Mouse (Mus musculus) neural tube, embryonic 11.5 days (tissue): Measurements from ENCODE around the gene Nxn. TPM values are rescaled to one million over a fixed set of nuclear protein-coding genes. Genes with fewer than 3 reads are reported as not detected.

Source experiments
- ATAC-seq: fragments of 200-750 bp; cut with Nextera tagmentation; 2 replicates; pipeline ENCODE4 v1.8.0; 2017; ENCODE audit warnings: moderate number of reproducible peaks, mild to moderate bottlenecking, moderate TSS enrichment, moderate library complexity; ENCODE audit not compliant: insufficient read depth, low FRiP score, low TSS enrichment
- DNase-seq: peaks from one replicate; pipeline ENCODE4 v3.0.0-alpha.2; 2015; ENCODE audit warnings: low spot score
- H3K27ac ChIP-seq: fragments of 300-500 bp; sonication (generic); 2 replicates; pipeline ENCODE4 v1.5.1; 2014; ENCODE audit warnings: low read depth, mild to moderate bottlenecking, low read length
- H3K27me3 ChIP-seq: fragments of 300-500 bp; sonication (generic); 2 replicates; pipeline ENCODE4 v1.6.1; 2014; ENCODE audit warnings: mild to moderate bottlenecking, low read length, mixed read lengths; ENCODE audit not compliant: control insufficient read depth, insufficient read depth
- H3K36me3 ChIP-seq: fragments of 300-500 bp; sonication (generic); 2 replicates; pipeline ENCODE4 v1.6.1; 2014; ENCODE audit warnings: mild to moderate bottlenecking, low read length, moderate library complexity, mixed read lengths; ENCODE audit not compliant: control insufficient read depth, insufficient read depth
- H3K4me1 ChIP-seq: fragments of 300-500 bp; sonication (generic); 2 replicates; pipeline ENCODE4 v1.6.1; 2014; ENCODE audit warnings: low read length, mixed read lengths; ENCODE audit not compliant: control insufficient read depth, insufficient read depth
- H3K4me2 ChIP-seq: fragments of 300-500 bp; sonication (generic); 2 replicates; pipeline ENCODE4 v1.6.1; 2014; ENCODE audit warnings: low read depth, mild to moderate bottlenecking, moderate library complexity
- H3K4me3 ChIP-seq: fragments of 300-500 bp; sonication (generic); 2 replicates; pipeline ENCODE4 v1.5.1; 2014; ENCODE audit warnings: low read depth, low read length
- H3K9ac ChIP-seq: fragments of 300-500 bp; sonication (generic); 2 replicates; pipeline ENCODE4 v1.6.1; 2014; ENCODE audit warnings: mild to moderate bottlenecking, low read length
- H3K9me3 ChIP-seq: fragments of 300-500 bp; sonication (generic); 2 replicates; pipeline ENCODE4 v1.6.1; 2016; ENCODE audit warnings: low read length; ENCODE audit not compliant: control insufficient read depth
- WGBS: fragments of 180-500 bp; shearing (Covaris S2); extraction: QIAGEN DNeasy Blood & Tissue Kit; methylation state at CpG from one replicate; pipeline ENCODE4 v1.1.7; 2014; 5-methylcytosine and 5-hydroxymethylcytosine counted together
- polyA plus RNA-seq: library from polyadenylated mRNA; unstranded; fragments of >200 nt; fragmentation: Nextera tagmentation; extraction: Ambion mirVana; gene quantifications from 2 replicates; pipeline ENCODE4 v1.2.1, GENCODE M21; 2014

The Nxn gene
- polyA plus RNA-seq, 1 experiment from 2014 or later, result 57.7 TPM

DNA sequence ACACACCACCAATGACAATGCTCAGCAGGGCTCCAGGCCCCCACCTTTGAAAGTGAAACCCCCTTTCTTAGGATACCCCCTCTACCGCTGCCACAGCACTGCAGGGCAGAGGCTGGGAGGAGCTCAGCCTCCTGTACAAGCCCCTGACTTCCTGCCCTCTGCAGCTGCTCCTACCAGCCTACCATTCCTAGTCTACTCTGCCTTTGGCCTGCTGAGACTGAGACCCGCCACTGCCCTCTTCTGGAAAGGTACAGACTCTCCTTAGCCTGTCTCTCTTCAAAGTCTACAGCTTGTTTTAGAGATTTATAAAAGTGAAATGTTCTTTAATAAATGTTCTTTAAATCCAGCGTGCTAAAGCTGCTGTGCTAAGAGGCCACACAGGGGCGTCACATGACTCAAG, 30.1 kb upstream of the Nxn start:
- Histone ChIP-seq H3K4me1 (0 out of 2 replicates have a peak, but pooled peaks cover 3% of the 10 kb centered on the region), H3K27ac (no peak overlapping the region), H3K9me3 (no peaks in the 10 kb centered on the region), H3K36me3 (peaks cover 1% of the 10 kb centered on the region), H3K4me2 (no peak overlapping the region), H3K9ac (no peak overlapping the region), H3K4me3 (no peak overlapping the region), H3K27me3 (no peaks in the 10 kb centered on the region)
- ATAC-seq, result no peak
- DNase-seq, result no peak
- WGBS, result 59% methylated on average over 4 of the region's 4 CpGs

- Histone ChIP-seq H3K27ac (no peak overlapping the region), H3K9ac (no peak overlapping the region), H3K4me1 (0 out of 2 replicates have a peak, but pooled peaks cover 3% of the 10 kb centered on the region), H3K36me3 (peaks cover 3% of the 10 kb centered on the region), H3K27me3 (no peaks in the 10 kb centered on the region), H3K4me3 (no peak overlapping the region), H3K4me2 (no peak overlapping the region), H3K9me3 (no peaks in the 10 kb centered on the region)
- ATAC-seq, result no peak
- 79% methylated on average over 3 of the region's 3 CpGs for WGBS
- no peak for DNase-seq
Measured at GRCm38 (mm10) chr11:76427781-76428180, 28.8 kb upstream of the Nxn start.

- ATAC-seq (no peak), DNase-seq (no peak)
- WGBS, result 90% methylated on average over 6 of the region's 6 CpGs
- 0 out of 2 replicates have a peak, but pooled peaks cover 3% of the 10 kb centered on the region for H3K4me1 ChIP-seq
- H3K9ac ChIP-seq, result no peak overlapping the region
- H3K36me3 ChIP-seq, result peaks cover 5% of the 10 kb centered on the region
- no peak overlapping the region for H3K4me3 ChIP-seq
- H3K27me3 ChIP-seq, result no peaks in the 10 kb centered on the region
- H3K27ac ChIP-seq, result no peak overlapping the region
- H3K4me2 ChIP-seq, result no peak overlapping the region
- H3K9me3 ChIP-seq, result no peaks in the 10 kb centered on the region
Measured at GRCm38 (mm10) chr11:76425749-76426148, 26.8 kb upstream of the Nxn start.

DNA sequence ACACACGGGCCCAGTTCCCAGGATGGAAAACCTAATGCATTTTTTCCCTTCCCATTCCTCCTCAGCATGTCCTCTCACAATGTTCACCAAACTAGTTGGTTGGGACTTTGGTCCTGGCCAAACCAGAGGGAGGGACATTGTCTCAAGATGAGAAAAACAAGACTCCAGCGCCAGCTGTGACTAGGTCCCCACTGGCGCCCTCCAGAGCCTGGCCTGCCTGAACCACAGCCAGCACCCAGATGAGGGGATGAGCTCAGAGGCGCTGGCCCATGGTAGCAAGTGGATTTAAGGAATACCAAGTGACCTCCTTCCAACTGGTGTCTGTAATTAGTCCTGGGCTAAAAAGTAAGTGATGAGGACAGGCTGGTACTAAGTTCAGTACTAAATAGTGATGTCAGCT, 22.0 kb upstream of the Nxn start:
- H3K9me3 ChIP-seq, result no peaks in the 10 kb centered on the region
- ATAC-seq (no peak), DNase-seq (no peak)
- H3K27me3 ChIP-seq, result no peaks in the 10 kb centered on the region
- no peak overlapping the region for H3K4me2 ChIP-seq
- H3K27ac ChIP-seq, result no peak overlapping the region
- H3K36me3 ChIP-seq, result peaks cover 8% of the 10 kb centered on the region
- 79% methylated on average over 4 of the region's 4 CpGs for WGBS
- H3K9ac ChIP-seq, result no peak overlapping the region
- no peak overlapping the region for H3K4me3 ChIP-seq
- H3K4me1 ChIP-seq, result no peaks in the 10 kb centered on the region

DNA sequence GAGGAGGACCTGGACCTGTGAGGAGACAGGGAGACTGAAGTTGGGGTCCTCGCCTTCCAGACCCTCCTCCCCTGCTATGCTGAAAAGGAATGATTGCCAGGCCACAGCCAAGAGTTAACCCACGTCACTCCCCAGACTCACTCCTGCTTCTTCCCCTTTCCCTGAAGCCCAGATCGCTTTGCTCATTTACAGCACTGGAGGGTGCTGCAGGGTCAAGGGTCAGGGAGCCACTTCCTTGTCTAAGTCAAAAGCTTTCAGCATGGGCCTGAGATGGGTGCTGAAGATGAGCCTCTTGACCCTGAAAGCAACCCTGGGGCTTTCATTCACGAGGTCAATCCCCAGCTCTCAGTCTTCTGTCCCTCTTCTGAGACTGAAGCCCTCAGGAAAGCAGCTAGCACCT, 20.2 kb upstream of the Nxn start:
- H3K27ac ChIP-seq, result no peak overlapping the region
- H3K4me3 ChIP-seq, result no peak overlapping the region
- ATAC-seq (no peak), DNase-seq (no peak)
- 72% methylated on average over 4 of the region's 4 CpGs for WGBS
- no peak overlapping the region for H3K9ac ChIP-seq
- H3K9me3 ChIP-seq, result no peaks in the 10 kb centered on the region
- peaks cover 12% of the 10 kb centered on the region for H3K36me3 ChIP-seq
- H3K4me1 ChIP-seq, result no peaks in the 10 kb centered on the region
- H3K27me3 ChIP-seq, result no peaks in the 10 kb centered on the region
- no peak overlapping the region for H3K4me2 ChIP-seq

DNA sequence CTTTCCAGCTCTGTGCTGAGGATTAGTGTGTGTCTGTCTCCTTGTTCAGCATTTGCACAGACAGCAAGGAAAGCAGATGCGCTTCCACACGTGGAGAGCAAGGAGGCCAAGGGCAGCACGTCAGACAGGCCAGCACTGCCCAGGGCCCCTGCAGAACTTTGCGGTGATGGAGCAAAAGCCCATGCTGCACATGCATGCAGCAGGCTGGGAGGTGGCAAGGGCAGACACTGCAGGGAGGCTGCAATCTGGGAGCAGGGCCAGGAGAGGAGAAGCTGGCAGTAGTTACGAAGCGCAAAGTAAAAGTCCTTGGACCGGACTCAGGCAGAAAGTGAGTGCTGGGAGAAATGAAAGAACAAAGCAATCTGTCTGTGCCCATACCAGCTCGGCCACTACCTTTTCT, 19.5 kb upstream of the Nxn start:
- no peak overlapping the region for H3K27ac ChIP-seq
- H3K4me2 ChIP-seq, result no peak overlapping the region
- WGBS, result 86% methylated on average over 8 of the region's 8 CpGs
- no peaks in the 10 kb centered on the region for H3K4me1 ChIP-seq
- no peak for DNase-seq
- no peak overlapping the region for H3K4me3 ChIP-seq
- no peaks in the 10 kb centered on the region for H3K27me3 ChIP-seq
- no peaks in the 10 kb centered on the region for H3K9me3 ChIP-seq
- H3K9ac ChIP-seq, result no peak overlapping the region
- no peak for ATAC-seq
- H3K36me3 ChIP-seq, result peaks cover 9% of the 10 kb centered on the region

DNA sequence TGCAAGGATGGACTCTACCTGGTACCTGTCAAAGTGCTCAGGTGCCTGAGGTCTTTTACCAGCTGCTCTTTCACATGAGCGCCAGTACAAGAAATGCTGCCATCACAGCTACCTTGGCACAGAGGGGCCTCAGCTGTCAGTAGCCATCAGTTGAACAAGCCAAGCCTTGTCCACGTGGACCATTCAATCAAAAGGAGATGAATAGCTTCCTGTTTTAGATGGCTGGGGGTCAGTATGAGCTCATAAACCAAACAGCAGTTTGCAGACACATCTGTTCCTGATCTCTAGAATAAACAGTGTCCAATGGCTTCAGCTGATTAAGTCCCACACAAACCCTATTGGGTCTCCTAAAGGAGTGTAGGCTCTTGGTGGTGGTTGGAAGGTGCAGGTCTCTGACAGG, 17.0 kb upstream of the Nxn start:
- no peak overlapping the region for H3K27ac ChIP-seq
- H3K4me1 ChIP-seq, result no peaks in the 10 kb centered on the region
- WGBS, result 63% methylated on average over 2 of the region's 2 CpGs
- H3K9ac ChIP-seq, result no peak overlapping the region
- no peak overlapping the region for H3K4me3 ChIP-seq
- no peak for ATAC-seq
- no peaks in the 10 kb centered on the region for H3K9me3 ChIP-seq
- H3K36me3 ChIP-seq, result peaks cover 7% of the 10 kb centered on the region
- no peaks in the 10 kb centered on the region for H3K27me3 ChIP-seq
- no peak for DNase-seq
- H3K4me2 ChIP-seq, result no peak overlapping the region

DNA sequence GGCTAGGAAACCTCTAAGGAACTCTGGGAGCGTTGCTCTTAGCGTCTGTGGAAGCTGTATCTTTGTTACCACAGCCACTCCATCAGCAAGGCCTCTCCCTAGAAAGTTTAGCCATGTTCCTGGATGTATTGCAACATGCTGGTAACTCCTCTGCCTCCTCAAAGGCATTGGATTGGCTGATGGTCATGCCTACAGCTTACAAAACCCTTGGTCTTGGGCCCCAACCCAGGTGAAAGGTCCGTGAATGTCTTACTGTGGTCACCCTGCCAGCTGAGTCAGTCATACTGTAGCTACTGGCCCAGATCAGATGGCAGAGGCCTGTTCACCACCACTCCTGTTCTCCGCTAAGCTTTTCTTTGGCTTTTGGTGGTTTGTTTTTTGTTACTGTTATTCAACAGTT, 16.1 kb upstream of the Nxn start:
- no peak overlapping the region for H3K27ac ChIP-seq
- H3K4me3 ChIP-seq, result no peak overlapping the region
- peaks cover 7% of the 10 kb centered on the region for H3K36me3 ChIP-seq
- ATAC-seq, result no peak
- no peaks in the 10 kb centered on the region for H3K4me1 ChIP-seq
- DNase-seq, result no peak
- H3K9ac ChIP-seq, result no peak overlapping the region
- no peaks in the 10 kb centered on the region for H3K27me3 ChIP-seq
- H3K9me3 ChIP-seq, result no peaks in the 10 kb centered on the region
- 92% methylated on average over 4 of the region's 4 CpGs for WGBS
- no peak overlapping the region for H3K4me2 ChIP-seq

GRCm38 (mm10) chr11:76413202-76413601, 14.3 kb upstream of the Nxn start:
- no peak for DNase-seq
- Histone ChIP-seq H3K4me3 (no peak overlapping the region), H3K9ac (no peak overlapping the region), H3K27me3 (no peaks in the 10 kb centered on the region), H3K4me2 (no peak overlapping the region), H3K4me1 (no peaks in the 10 kb centered on the region), H3K27ac (no peak overlapping the region), H3K36me3 (peaks cover 7% of the 10 kb centered on the region), H3K9me3 (no peaks in the 10 kb centered on the region)
- no peak for ATAC-seq
- 91% methylated on average over 4 of the region's 4 CpGs for WGBS
